Mouse (Mus musculus): ENCODE measurements around the gene Ppan. TPM values are rescaled to one million over a fixed set of nuclear protein-coding genes. Genes with fewer than 3 reads are reported as not detected.

Ppan gene
- polyA plus RNA-seq, 1 experiment from 2014 or later, result 87.6 TPM

- H3K27ac ChIP-seq, result no peak overlapping the region
- no peak overlapping the region for H3K4me2 ChIP-seq
- 71% methylated on average over 12 of the region's 12 CpGs for WGBS
- H3K9ac ChIP-seq, result no peak overlapping the region
- no peak for ATAC-seq (ENCODE audit: insufficient number of reproducible peaks, insufficient read depth, low FRiP score, low TSS enrichment, low read depth)
- peaks cover 9% of the 10 kb centered on the region for H3K4me1 ChIP-seq
- no peaks in the 10 kb centered on the region for H3K9me3 ChIP-seq
- peaks cover 50% of the 10 kb centered on the region for H3K27me3 ChIP-seq
- no peak overlapping the region for H3K4me3 ChIP-seq
- H3K36me3 ChIP-seq, result no peaks in the 10 kb centered on the region
These were observed 17.5 kb upstream of the Ppan start for GRCm38 (mm10) chr9:20870211-20871173.

- Histone ChIP-seq H3K9ac (no peak overlapping the region), H3K27me3 (peaks cover 37% of the 10 kb centered on the region), H3K9me3 (no peaks in the 10 kb centered on the region), H3K4me2 (no peak overlapping the region), H3K27ac (no peak overlapping the region), H3K36me3 (no peaks in the 10 kb centered on the region), H3K4me3 (no peak overlapping the region), H3K4me1 (peaks cover 16% of the 10 kb centered on the region)
- WGBS, result 84% methylated on average over 10 of the region's 10 CpGs
- ATAC-seq (ENCODE audit: insufficient number of reproducible peaks, insufficient read depth, low FRiP score, low TSS enrichment, low read depth), result no peak
These were observed 15.0 kb upstream of the Ppan start for GRCm38 (mm10) chr9:20872991-20873390.

- Histone ChIP-seq H3K9me3 (no peaks in the 10 kb centered on the region), H3K9ac (no peak overlapping the region), H3K4me1 (peaks cover 14% of the 10 kb centered on the region), H3K27me3 (peaks cover 31% of the 10 kb centered on the region), H3K27ac (no peak overlapping the region), H3K36me3 (no peaks in the 10 kb centered on the region), H3K4me3 (no peak overlapping the region), H3K4me2 (no peak overlapping the region)
- ATAC-seq (ENCODE audit: insufficient number of reproducible peaks, insufficient read depth, low FRiP score, low TSS enrichment, low read depth), result no peak
- WGBS, result 85% methylated on average over 12 of the region's 12 CpGs
These were observed 14.5 kb upstream of the Ppan start for GRCm38 (mm10) chr9:20873521-20873920.

GRCm38 (mm10) chr9:20875021-20875790 lies 12.8 kb upstream of the Ppan start:
- Histone ChIP-seq H3K4me3 (no peak overlapping the region), H3K4me1 (peaks cover 7% of the 10 kb centered on the region), H3K9ac (peak overlapping the region; percentile 21; the same call in 1 of the 2 replicates), H3K4me2 (no peak overlapping the region), H3K27ac (no peak overlapping the region), H3K27me3 (peaks cover 15% of the 10 kb centered on the region), H3K9me3 (no peaks in the 10 kb centered on the region), H3K36me3 (no peaks in the 10 kb centered on the region)
- WGBS, result 68% methylated on average over 23 of the region's 23 CpGs
- no peak for ATAC-seq (ENCODE audit: insufficient number of reproducible peaks, insufficient read depth, low FRiP score, low TSS enrichment, low read depth)

GRCm38 (mm10) chr9:20876318-20877117 lies 11.5 kb upstream of the Ppan start:
- Histone ChIP-seq H3K9ac (no peak overlapping the region), H3K4me3 (no peak overlapping the region), H3K4me1 (peaks cover 7% of the 10 kb centered on the region), H3K27ac (no peak overlapping the region), H3K4me2 (no peak overlapping the region), H3K36me3 (no peaks in the 10 kb centered on the region), H3K27me3 (peaks cover 2% of the 10 kb centered on the region; the same call in 1 of the 2 replicates), H3K9me3 (no peaks in the 10 kb centered on the region)
- 63% methylated on average over 9 of the region's 9 CpGs for WGBS
- ATAC-seq (ENCODE audit: insufficient number of reproducible peaks, insufficient read depth, low FRiP score, low TSS enrichment, low read depth), result no peak

GRCm38 (mm10) chr9:20877118-20878040 lies 10.6 kb upstream of the Ppan start:
- no peaks in the 10 kb centered on the region for H3K27me3 ChIP-seq
- peaks cover 7% of the 10 kb centered on the region for H3K4me1 ChIP-seq
- H3K4me2 ChIP-seq, result peak overlapping the region; percentile 66
- no peaks in the 10 kb centered on the region for H3K9me3 ChIP-seq
- H3K36me3 ChIP-seq, result no peaks in the 10 kb centered on the region
- no peak for ATAC-seq (ENCODE audit: insufficient number of reproducible peaks, insufficient read depth, low FRiP score, low TSS enrichment, low read depth)
- peak overlapping the region; percentile 49 for H3K4me3 ChIP-seq
- peak overlapping the region; percentile 55 for H3K27ac ChIP-seq
- WGBS, result 37% methylated on average over 14 of the region's 14 CpGs
- H3K9ac ChIP-seq, result peak overlapping the region; percentile 49

GRCm38 (mm10) chr9:20878041-20878709 lies 9.8 kb upstream of the Ppan start:
- H3K9ac ChIP-seq, result peak overlapping the region; percentile 80
- H3K36me3 ChIP-seq, result no peaks in the 10 kb centered on the region
- peak overlapping the region; percentile 66 for H3K4me2 ChIP-seq
- peaks cover 7% of the 10 kb centered on the region for H3K4me1 ChIP-seq
- H3K27ac ChIP-seq, result peak overlapping the region; percentile 93
- H3K9me3 ChIP-seq, result no peaks in the 10 kb centered on the region
- H3K4me3 ChIP-seq, result peak overlapping the region; percentile 49
- WGBS, result under 1% methylated on average over 69 of the region's 69 CpGs
- H3K27me3 ChIP-seq, result no peaks in the 10 kb centered on the region
- peak; percentile 96 for ATAC-seq (ENCODE audit: insufficient number of reproducible peaks, insufficient read depth, low FRiP score, low TSS enrichment, low read depth)

GRCm38 (mm10) chr9:20878710-20879065 lies 9.3 kb upstream of the Ppan start:
- no peaks in the 10 kb centered on the region for H3K36me3 ChIP-seq
- no peaks in the 10 kb centered on the region for H3K9me3 ChIP-seq
- no peak for ATAC-seq (ENCODE audit: insufficient number of reproducible peaks, insufficient read depth, low FRiP score, low TSS enrichment, low read depth)
- H3K4me3 ChIP-seq, result peak overlapping the region; percentile 49
- H3K4me1 ChIP-seq, result peaks cover 7% of the 10 kb centered on the region
- WGBS, result 17% methylated on average over 10 of the region's 10 CpGs
- peak overlapping the region; percentile 93 for H3K27ac ChIP-seq
- H3K9ac ChIP-seq, result peak overlapping the region; percentile 80
- peak overlapping the region; percentile 66 for H3K4me2 ChIP-seq
- H3K27me3 ChIP-seq, result no peaks in the 10 kb centered on the region

GRCm38 (mm10) chr9:20879097-20879792 lies 8.7 kb upstream of the Ppan start, which contains the start of gene Angptl6:
Gene Angptl6 (minus strand): TSS chr9:20879727.
- H3K27me3 ChIP-seq, result no peaks in the 10 kb centered on the region
- WGBS, result 87% methylated on average over 13 of the region's 13 CpGs
- peak within 1 kb of the TSS; percentile 93 for H3K27ac ChIP-seq
- peaks cover 7% of the 10 kb centered on the region for H3K4me1 ChIP-seq
- H3K9ac ChIP-seq, result peak within 1 kb of the TSS; percentile 80
- no peaks in the 10 kb centered on the region for H3K36me3 ChIP-seq
- H3K4me2 ChIP-seq, result peak within 1 kb of the TSS; percentile 66
- H3K9me3 ChIP-seq, result no peaks in the 10 kb centered on the region
- H3K4me3 ChIP-seq, result peak within 1 kb of the TSS; percentile 49
- ATAC-seq (ENCODE audit: insufficient number of reproducible peaks, insufficient read depth, low FRiP score, low TSS enrichment, low read depth), result no peak

Data from embryonic facial prominence, embryonic 13.5 days (tissue).